Mouse (Mus musculus) layer of hippocampus, adult 9-11 months (tissue): ENCODE results near the gene Mllt3.
"Not testable (repeated sequence)": the region's sequence is repeated elsewhere in the genome, so short reads cannot be mapped to it uniquely, and the experiment has no call there.

Experiments
- DNase-seq: peaks from one replicate; pipeline ENCODE4 v3.0.0; 2022

The Mllt3 gene

GRCm38 (mm10) chr4:88011870-88012572 lies 21.1 kb downstream of the Mllt3 start:
- DNase-seq: no peak

GRCm38 (mm10) chr4:88010441-88010840 lies 22.7 kb downstream of the Mllt3 start:
- DNase-seq: no peak

- no peak for DNase-seq
These were observed 27.4 kb downstream of the Mllt3 start for GRCm38 (mm10) chr4:88005801-88006200.

GRCm38 (mm10) chr4:88003159-88003948 lies 29.8 kb downstream of the Mllt3 start:
- DNase-seq: no peak

- no peak for DNase-seq
These were observed 41.5 kb downstream of the Mllt3 start for GRCm38 (mm10) chr4:87991710-87992109.

GRCm38 (mm10) chr4:87990940-87991339 lies 42.2 kb downstream of the Mllt3 start:
- DNase-seq: no peak

- no peak for DNase-seq
These were observed 47.9 kb downstream of the Mllt3 start for GRCm38 (mm10) chr4:87985281-87985680.

- DNase-seq: no peak
These were observed 48.6 kb downstream of the Mllt3 start for GRCm38 (mm10) chr4:87984589-87984988.

- no peak for DNase-seq
These were observed 49.1 kb downstream of the Mllt3 start for GRCm38 (mm10) chr4:87984091-87984490.

- no peak for DNase-seq
These were observed 50.6 kb downstream of the Mllt3 start for GRCm38 (mm10) chr4:87982578-87982977.

- no peak for DNase-seq
These were observed 55.2 kb downstream of the Mllt3 start for GRCm38 (mm10) chr4:87977820-87978448.

- no peak for DNase-seq
These were observed 67.3 kb downstream of the Mllt3 start for GRCm38 (mm10) chr4:87965836-87966235.

GRCm38 (mm10) chr4:87964890-87965289 lies 68.3 kb downstream of the Mllt3 start:
- not testable (repeated sequence) for DNase-seq

GRCm38 (mm10) chr4:87963773-87964076 lies 69.4 kb downstream of the Mllt3 start:
- no peak for DNase-seq

- no peak for DNase-seq
These were observed 70.0 kb downstream of the Mllt3 start for GRCm38 (mm10) chr4:87963055-87963772.

GRCm38 (mm10) chr4:87961872-87962271 lies 71.3 kb downstream of the Mllt3 start:
- no peak for DNase-seq

GRCm38 (mm10) chr4:87957852-87958251 lies 75.3 kb downstream of the Mllt3 start:
- no peak for DNase-seq

- no peak for DNase-seq
These were observed 76.0 kb downstream of the Mllt3 start for GRCm38 (mm10) chr4:87957198-87957597.

GRCm38 (mm10) chr4:87955132-87955531 lies 78.0 kb downstream of the Mllt3 start:
- DNase-seq: no peak

- no peak for DNase-seq
These were observed 78.6 kb downstream of the Mllt3 start for GRCm38 (mm10) chr4:87954421-87955083.

GRCm38 (mm10) chr4:87953736-87954135 lies 79.4 kb downstream of the Mllt3 start:
- no peak for DNase-seq

GRCm38 (mm10) chr4:87953268-87953667 lies 79.9 kb downstream of the Mllt3 start:
- no peak for DNase-seq

- no peak for DNase-seq
These were observed 83.7 kb downstream of the Mllt3 start for GRCm38 (mm10) chr4:87949451-87949850.
